Mouse (Mus musculus) stomach, embryonic 14.5 days (tissue): ENCODE measurements around the gene Clstn3. TPM values are rescaled to one million over a fixed set of nuclear protein-coding genes. Genes with fewer than 3 reads are reported as not detected.
"Not testable (repeated sequence)": the region's sequence is repeated elsewhere in the genome, so short reads cannot be mapped to it uniquely, and the experiment has no call there.

Experiments used
- ATAC-seq: fragments of 200-750 bp; cut with Nextera tagmentation; 2 replicates; pipeline ENCODE4 v1.8.0; 2017; ENCODE audit warnings: low read depth, moderate TSS enrichment; ENCODE audit not compliant: insufficient number of reproducible peaks, insufficient read depth, low FRiP score
- H3K27ac ChIP-seq: fragments of 300-500 bp; sonication (generic); 2 replicates; pipeline ENCODE4 v1.5.1; 2014; ENCODE audit warnings: mild to moderate bottlenecking, low read length, moderate library complexity, mixed read lengths
- H3K27me3 ChIP-seq: fragments of 300-500 bp; sonication (generic); 2 replicates; pipeline ENCODE4 v1.6.1; 2014; ENCODE audit warnings: low read length, control low read depth, mixed read lengths; ENCODE audit not compliant: control insufficient read depth, insufficient read depth
- H3K36me3 ChIP-seq: fragments of 300-500 bp; sonication (generic); 2 replicates; pipeline ENCODE4 v1.6.1; 2014; ENCODE audit warnings: mild to moderate bottlenecking, control low read depth, low read length, moderate library complexity, mixed read lengths; ENCODE audit not compliant: control insufficient read depth, insufficient read depth
- H3K4me1 ChIP-seq: fragments of 300-500 bp; sonication (generic); 2 replicates; pipeline ENCODE4 v1.6.1; 2014; ENCODE audit warnings: low read length, control low read depth, mixed read lengths; ENCODE audit not compliant: control insufficient read depth, insufficient read depth
- H3K4me2 ChIP-seq: fragments of 300-500 bp; sonication (generic); replicated peaks from 2 replicates; pipeline ENCODE4 v1.6.1; 2014; ENCODE audit warnings: low read depth, low read length, control low read depth
- H3K4me3 ChIP-seq: fragments of 300-500 bp; sonication (generic); 2 replicates; pipeline ENCODE4 v1.5.1; 2014; ENCODE audit warnings: low read depth, low read length, control low read depth
- H3K9ac ChIP-seq: fragments of 300-500 bp; sonication (generic); replicated peaks from 2 replicates; pipeline ENCODE4 v1.6.1; 2014; ENCODE audit warnings: low read depth, mild to moderate bottlenecking, control low read depth, low read length, moderate library complexity, mixed read lengths
- H3K9me3 ChIP-seq: fragments of 300-500 bp; sonication (generic); 2 replicates; pipeline ENCODE4 v1.6.1; 2016; ENCODE audit warnings: low read depth, low read length, control low read depth; ENCODE audit not compliant: control insufficient read depth
- WGBS: fragments of 180-500 bp; shearing (Covaris S2); extraction: QIAGEN DNeasy Blood & Tissue Kit; methylation state at CpG from one replicate; pipeline ENCODE4 v1.1.7; 2014; 5-methylcytosine and 5-hydroxymethylcytosine counted together
- polyA plus RNA-seq: library from polyadenylated mRNA; unstranded; fragments of >200 nt; fragmentation: Nextera tagmentation; extraction: Ambion mirVana; gene quantifications from 2 replicates; pipeline ENCODE4 v1.2.1, GENCODE M21; 2014

The Clstn3 gene
- polyA plus RNA-seq = 4.9 and 5.4 TPM in 2 replicates

GRCm38 (mm10) chr6:124464305-124465271, at the start of gene Clstn3:
Gene Clstn3 (minus strand): TSS chr6:124464794.
- Histone ChIP-seq H3K4me3 (peak within 1 kb of the TSS; percentile 38), H3K4me2 (peak within 1 kb of the TSS; percentile 77), H3K9ac (no peak within 1 kb of the TSS), H3K27ac (no peak within 1 kb of the TSS), H3K9me3 (no peaks in the 10 kb centered on the region), H3K36me3 (no peaks in the 10 kb centered on the region), H3K27me3 (no peaks in the 10 kb centered on the region), H3K4me1 (no peaks in the 10 kb centered on the region)
- ATAC-seq = peak; percentile 95
- 4% methylated on average over 27 of the region's 27 CpGs for WGBS

GRCm38 (mm10) chr6:124512355-124512836, 47.8 kb upstream of the Clstn3 start, which contains the start of gene C1ra:
Gene C1ra (plus strand): TSS chr6:124512405.
- H3K9me3 ChIP-seq = no peaks in the 10 kb centered on the region
- WGBS = 9% methylated on average over 6 of the region's 6 CpGs
- H3K4me3 ChIP-seq = no peak within 1 kb of the TSS
- H3K27ac ChIP-seq = no peak within 1 kb of the TSS
- no peak; the same call in 1 of the 2 replicates for ATAC-seq
- H3K36me3 ChIP-seq = no peaks in the 10 kb centered on the region
- H3K27me3 ChIP-seq = no peaks in the 10 kb centered on the region
- H3K4me2 ChIP-seq = peak within 1 kb of the TSS; percentile 41
- no peak within 1 kb of the TSS for H3K9ac ChIP-seq
- H3K4me1 ChIP-seq = no peaks in the 10 kb centered on the region

GRCm38 (mm10) chr6:124511936-124512335, 47.3 kb upstream of the Clstn3 start:
- Histone ChIP-seq H3K4me1 (no peaks in the 10 kb centered on the region), H3K4me2 (no peak overlapping the region), H3K9me3 (no peaks in the 10 kb centered on the region), H3K27ac (no peak overlapping the region), H3K36me3 (no peaks in the 10 kb centered on the region), H3K27me3 (no peaks in the 10 kb centered on the region), H3K4me3 (no peak overlapping the region), H3K9ac (no peak overlapping the region)
- 54% methylated on average over 6 of the region's 6 CpGs for WGBS
- no peak for ATAC-seq

- H3K4me3 ChIP-seq, H3K9ac ChIP-seq, H3K36me3 ChIP-seq, ATAC-seq, H3K4me1 ChIP-seq, H3K27ac ChIP-seq, H3K9me3 ChIP-seq, H3K4me2 ChIP-seq, H3K27me3 ChIP-seq: not testable (repeated sequence)
- 85% methylated on average over 5 of the region's 5 CpGs for WGBS
Measured at GRCm38 (mm10) chr6:124509192-124509591, 44.6 kb upstream of the Clstn3 start.

- no peaks in the 10 kb centered on the region for H3K9me3 ChIP-seq
- H3K4me2 ChIP-seq = no peak overlapping the region
- H3K27ac ChIP-seq = no peak overlapping the region
- no peak overlapping the region for H3K4me3 ChIP-seq
- no peak overlapping the region for H3K9ac ChIP-seq
- H3K36me3 ChIP-seq = no peaks in the 10 kb centered on the region
- no peaks in the 10 kb centered on the region for H3K4me1 ChIP-seq
- 75% methylated on average over 10 of the region's 10 CpGs for WGBS
- H3K27me3 ChIP-seq = no peaks in the 10 kb centered on the region
- ATAC-seq = no peak
Measured at GRCm38 (mm10) chr6:124508292-124508691, 43.7 kb upstream of the Clstn3 start.

- H3K27ac ChIP-seq = no peak overlapping the region
- no peaks in the 10 kb centered on the region for H3K4me1 ChIP-seq
- H3K36me3 ChIP-seq = no peaks in the 10 kb centered on the region
- no peaks in the 10 kb centered on the region for H3K27me3 ChIP-seq
- H3K4me2 ChIP-seq = no peak overlapping the region
- no peaks in the 10 kb centered on the region for H3K9me3 ChIP-seq
- H3K9ac ChIP-seq = no peak overlapping the region
- 86% methylated on average over 6 of the region's 6 CpGs for whole genome bisulfite sequencing
- H3K4me3 ChIP-seq = no peak overlapping the region
- no peak for ATAC-seq
Measured at GRCm38 (mm10) chr6:124506991-124507390, 42.4 kb upstream of the Clstn3 start.

GRCm38 (mm10) chr6:124505028-124505427, 40.4 kb upstream of the Clstn3 start:
- Histone ChIP-seq H3K27ac (no peak overlapping the region), H3K4me3 (no peak overlapping the region), H3K36me3 (no peaks in the 10 kb centered on the region), H3K9me3 (no peaks in the 10 kb centered on the region), H3K9ac (no peak overlapping the region), H3K27me3 (no peaks in the 10 kb centered on the region), H3K4me1 (no peaks in the 10 kb centered on the region), H3K4me2 (no peak overlapping the region)
- no peak for ATAC-seq
- 80% methylated on average over 4 of the region's 4 CpGs for WGBS

GRCm38 (mm10) chr6:124502021-124502420, 37.4 kb upstream of the Clstn3 start:
- no peaks in the 10 kb centered on the region for H3K27me3 ChIP-seq
- ATAC-seq = no peak
- H3K4me1 ChIP-seq = no peaks in the 10 kb centered on the region
- no peak overlapping the region for H3K4me3 ChIP-seq
- no peak overlapping the region for H3K4me2 ChIP-seq
- no peak overlapping the region for H3K9ac ChIP-seq
- H3K36me3 ChIP-seq = no peaks in the 10 kb centered on the region
- no peaks in the 10 kb centered on the region for H3K9me3 ChIP-seq
- no peak overlapping the region for H3K27ac ChIP-seq
- WGBS = 85% methylated on average over 5 of the region's 5 CpGs
